Mouse (Mus musculus) stomach, adult 2 months (tissue): Measurements from ENCODE around the gene Tas2r131. TPM values are rescaled to one million over a fixed set of nuclear protein-coding genes. Genes with fewer than 3 reads are reported as not detected.

Source experiments
- polyA plus RNA-seq: library from polyadenylated mRNA; depleted of rRNA; stranded (reverse); fragments of >200 nt; gene quantifications from 2 replicates; pipeline ENCODE4 v1.2.3, GENCODE M21; 2012; rRNA removed

Tas2r131 gene
- not detected in 2 replicates for polyA plus RNA-seq

GRCm38 (mm10) chr6:132957819-132958218 lies at the start of gene Tas2r131:
Gene Tas2r131 (minus strand): TSS chr6:132957919.

GRCm38 (mm10) chr6:132980865-132981264 lies 23.1 kb upstream of the Tas2r131 start, which contains the start of gene Tas2r109:
Gene Tas2r109 (minus strand): TSS chr6:132980965.

GRCm38 (mm10) chr6:132950802-132951201 lies 6.9 kb downstream of the Tas2r131 start, which contains the start of gene Tas2r129:
Gene Tas2r129 (plus strand): TSS chr6:132951102.

GRCm38 (mm10) chr6:132909351-132909750 lies 48.4 kb downstream of the Tas2r131 start, which contains the start of gene Tas2r125:
Gene Tas2r125 (plus strand): TSS chr6:132909651.

Other genes starting within 250 kb of the Tas2r131 start
- not detected in 2 replicates for gene Tas2r122, start 246.0 kb downstream of the Tas2r131 start, polyA plus RNA-seq
- not detected in 2 replicates for gene Tas2r115, start 219.9 kb downstream of the Tas2r131 start, polyA plus RNA-seq
- gene Tas2r124, start 203.2 kb downstream of the Tas2r131 start, polyA plus RNA-seq, result not detected in 2 replicates
- gene Tas2r102, start 195.8 kb downstream of the Tas2r131 start, polyA plus RNA-seq, result not detected in 2 replicates
- gene Tas2r136, start 179.8 kb downstream of the Tas2r131 start, polyA plus RNA-seq, result not detected in 2 replicates
- gene Tas2r117, start 155.1 kb downstream of the Tas2r131 start, polyA plus RNA-seq, result not detected in 2 replicates
- not detected in 2 replicates for gene Tas2r123, start 110.8 kb downstream of the Tas2r131 start, polyA plus RNA-seq
- gene Tas2r116, start 102.5 kb downstream of the Tas2r131 start, polyA plus RNA-seq, result not detected in 2 replicates
- gene Tas2r110, start 89.9 kb downstream of the Tas2r131 start, polyA plus RNA-seq, result not detected in 2 replicates
- gene Tas2r113, start 64.9 kb downstream of the Tas2r131 start, polyA plus RNA-seq, result not detected in 2 replicates
- not detected in 2 replicates for gene Tas2r125, start 48.3 kb downstream of the Tas2r131 start, polyA plus RNA-seq
- not detected in 2 replicates for gene Tas2r129, start 6.8 kb downstream of the Tas2r131 start, polyA plus RNA-seq
- not detected in 2 replicates for gene Tas2r109, start 23.0 kb upstream of the Tas2r131 start, polyA plus RNA-seq
- not detected in 2 replicates for gene Tas2r103, start 79.2 kb upstream of the Tas2r131 start, polyA plus RNA-seq
- not detected in 2 replicates for gene Tas2r140, start 97.9 kb upstream of the Tas2r131 start, polyA plus RNA-seq
- gene Smim10l1, start 147.0 kb upstream of the Tas2r131 start, polyA plus RNA-seq, result 48.9 and 110 TPM in 2 replicates